13 mouse cellular contexts compared by ENCODE assay signal in genomic region chr6:34726104-34726503, GRCm38 (mm10).
"Had no signal": no experiment of that assay in that cellular context is flagged by ENCODE, and none has a peak within 500 bp of the region (broad histone marks: within the 10 kb centered on the region; RNA-seq: fewer than 3 reads in every experiment).

No protein-coding gene starts in this region.

- H3K27ac ChIP-seq: kidney, postnatal 0 days; left cerebral cortex, adult 2 months had no signal

- H3K4me2 ChIP-seq: midbrain, embryonic 11.5 days had no signal

- H3K4me3 ChIP-seq: left cerebral cortex, adult 2 months had no signal

- ATAC-seq: intestine, postnatal 0 days had no signal

- DNase-seq: kidney, adult 2 months; kidney, postnatal 25 days; layer of hippocampus, postnatal 36 days; lung, adult 2 months; lung, postnatal 14 days; lung, postnatal 4 days; midbrain, embryonic 14.5 days; thymus, adult 2 months; thymus, postnatal 14 days had no signal
